Mouse (Mus musculus): ENCODE results near the gene Iffo2. TPM values are rescaled to one million over a fixed set of nuclear protein-coding genes. Genes with fewer than 3 reads are reported as not detected.
"Not testable (repeated sequence)": the region's sequence is repeated elsewhere in the genome, so short reads cannot be mapped to it uniquely, and the experiment has no call there.

Gene Iffo2
- 4.0 and 4.3 TPM in 2 replicates for polyA plus RNA-seq (2015; fragmentation: Nextera tagmentation; extraction: Ambion mirVana)

- not testable (repeated sequence) for H3K9me3 ChIP-seq; H3K4me2 ChIP-seq; H3K4me1 ChIP-seq; H3K36me3 ChIP-seq; ATAC-seq (ENCODE audit: insufficient number of reproducible peaks, insufficient read depth, low FRiP score, low TSS enrichment, low read depth); H3K27me3 ChIP-seq; H3K9ac ChIP-seq; H3K4me3 ChIP-seq; H3K27ac ChIP-seq
- 80% methylated on average over 5 of the region's 5 CpGs for WGBS
These were observed at the start of gene Iffo2 for GRCm38 (mm10) chr4:139530248-139530647. Iffo2 (plus strand) TSS chr4:139530548.

GRCm38 (mm10) chr4:139481400-139481799, 48.9 kb upstream of the Iffo2 start:
- no peak overlapping the region for H3K4me3 ChIP-seq
- H3K9me3 ChIP-seq: no peaks in the 10 kb centered on the region
- ATAC-seq (ENCODE audit: insufficient number of reproducible peaks, insufficient read depth, low FRiP score, low TSS enrichment, low read depth): no peak
- no peak overlapping the region for H3K9ac ChIP-seq
- H3K4me1 ChIP-seq: no peaks in the 10 kb centered on the region
- H3K36me3 ChIP-seq: peaks cover 98% of the 10 kb centered on the region
- no peak overlapping the region for H3K27ac ChIP-seq
- no peaks in the 10 kb centered on the region for H3K27me3 ChIP-seq
- 85% methylated on average over 1 of the region's 1 CpGs for WGBS
- no peak overlapping the region for H3K4me2 ChIP-seq

- ATAC-seq (ENCODE audit: insufficient number of reproducible peaks, insufficient read depth, low FRiP score, low TSS enrichment, low read depth): no peak
- Histone ChIP-seq H3K36me3 (peaks cover 100% of the 10 kb centered on the region), H3K27ac (no peak overlapping the region)
These were observed 46.8 kb upstream of the Iffo2 start for GRCm38 (mm10) chr4:139483461-139484105.

GRCm38 (mm10) chr4:139484496-139484895, 45.9 kb upstream of the Iffo2 start:
- Histone ChIP-seq H3K4me1 (no peaks in the 10 kb centered on the region), H3K4me3 (no peak overlapping the region), H3K9me3 (no peaks in the 10 kb centered on the region), H3K27me3 (no peaks in the 10 kb centered on the region), H3K9ac (no peak overlapping the region), H3K27ac (no peak overlapping the region), H3K4me2 (no peak overlapping the region), H3K36me3 (peaks cover 100% of the 10 kb centered on the region)
- ATAC-seq (ENCODE audit: insufficient number of reproducible peaks, insufficient read depth, low FRiP score, low TSS enrichment, low read depth): no peak
- WGBS: 82% methylated on average over 7 of the region's 7 CpGs

More at GRCm38 (mm10) chr4:139483461-139484105, 46.8 kb upstream of the Iffo2 start:
- no peaks in the 10 kb centered on the region for H3K27me3 ChIP-seq
- no peak overlapping the region for H3K4me2 ChIP-seq
- no peak overlapping the region for H3K9ac ChIP-seq
- 86% methylated on average over 8 of the region's 8 CpGs for WGBS
- H3K4me3 ChIP-seq: no peak overlapping the region
- H3K4me1 ChIP-seq: no peaks in the 10 kb centered on the region
- H3K9me3 ChIP-seq: no peaks in the 10 kb centered on the region

GRCm38 (mm10) chr4:139487085-139487484, 43.3 kb upstream of the Iffo2 start:
- no peak overlapping the region for H3K9ac ChIP-seq
- H3K4me3 ChIP-seq: no peak overlapping the region
- no peaks in the 10 kb centered on the region for H3K4me1 ChIP-seq
- ATAC-seq (ENCODE audit: insufficient number of reproducible peaks, insufficient read depth, low FRiP score, low TSS enrichment, low read depth): no peak
- H3K27ac ChIP-seq: no peak overlapping the region; the same call in 1 of the 2 replicates
- peaks cover 93% of the 10 kb centered on the region for H3K36me3 ChIP-seq
- no peaks in the 10 kb centered on the region for H3K9me3 ChIP-seq
- 35% methylated on average over 10 of the region's 10 CpGs for WGBS
- H3K4me2 ChIP-seq: no peak overlapping the region
- H3K27me3 ChIP-seq: no peaks in the 10 kb centered on the region

- Histone ChIP-seq H3K36me3 (peaks cover 81% of the 10 kb centered on the region), H3K4me3 (no peak overlapping the region), H3K27ac (no peak overlapping the region), H3K9me3 (no peaks in the 10 kb centered on the region), H3K27me3 (no peaks in the 10 kb centered on the region), H3K9ac (no peak overlapping the region), H3K4me1 (no peaks in the 10 kb centered on the region), H3K4me2 (no peak overlapping the region)
- no peak for ATAC-seq (ENCODE audit: insufficient number of reproducible peaks, insufficient read depth, low FRiP score, low TSS enrichment, low read depth)
- 93% methylated on average over 5 of the region's 5 CpGs for WGBS
These were observed 42.0 kb upstream of the Iffo2 start for GRCm38 (mm10) chr4:139488325-139488724.

- Histone ChIP-seq H3K27ac (no peak overlapping the region), H3K4me3 (no peak overlapping the region), H3K4me1 (no peaks in the 10 kb centered on the region), H3K36me3 (peaks cover 65% of the 10 kb centered on the region), H3K9ac (no peak overlapping the region), H3K4me2 (no peak overlapping the region), H3K27me3 (no peaks in the 10 kb centered on the region), H3K9me3 (no peaks in the 10 kb centered on the region)
- ATAC-seq (ENCODE audit: insufficient number of reproducible peaks, insufficient read depth, low FRiP score, low TSS enrichment, low read depth): no peak
- 75% methylated on average over 1 of the region's 1 CpGs for WGBS
These were observed 40.4 kb upstream of the Iffo2 start for GRCm38 (mm10) chr4:139489946-139490345.

- Histone ChIP-seq H3K27me3 (no peaks in the 10 kb centered on the region), H3K9ac (no peak overlapping the region), H3K9me3 (no peaks in the 10 kb centered on the region), H3K4me3 (no peak overlapping the region), H3K36me3 (peaks cover 59% of the 10 kb centered on the region), H3K27ac (no peak overlapping the region), H3K4me1 (no peaks in the 10 kb centered on the region), H3K4me2 (no peak overlapping the region)
- WGBS: 84% methylated on average over 11 of the region's 11 CpGs
- no peak for ATAC-seq (ENCODE audit: insufficient number of reproducible peaks, insufficient read depth, low FRiP score, low TSS enrichment, low read depth)
These were observed 39.8 kb upstream of the Iffo2 start for GRCm38 (mm10) chr4:139490413-139491055.

- Histone ChIP-seq H3K4me3 (no peak overlapping the region), H3K4me1 (no peaks in the 10 kb centered on the region), H3K36me3 (peaks cover 47% of the 10 kb centered on the region), H3K9me3 (no peaks in the 10 kb centered on the region), H3K4me2 (no peak overlapping the region), H3K27ac (no peak overlapping the region), H3K27me3 (no peaks in the 10 kb centered on the region), H3K9ac (no peak overlapping the region)
- WGBS: 93% methylated on average over 5 of the region's 5 CpGs
- 0 out of 2 replicates have a peak, but pooled peaks have one; percentile 18 for ATAC-seq (ENCODE audit: insufficient number of reproducible peaks, insufficient read depth, low FRiP score, low TSS enrichment, low read depth)
These were observed 38.7 kb upstream of the Iffo2 start for GRCm38 (mm10) chr4:139491541-139492170.

GRCm38 (mm10) chr4:139492258-139492833, 38.0 kb upstream of the Iffo2 start:
- no peak overlapping the region for H3K4me2 ChIP-seq
- H3K27ac ChIP-seq: no peak overlapping the region
- H3K4me3 ChIP-seq: no peak overlapping the region
- H3K36me3 ChIP-seq: peaks cover 41% of the 10 kb centered on the region
- H3K4me1 ChIP-seq: no peaks in the 10 kb centered on the region
- ATAC-seq (ENCODE audit: insufficient number of reproducible peaks, insufficient read depth, low FRiP score, low TSS enrichment, low read depth): no peak
- no peaks in the 10 kb centered on the region for H3K27me3 ChIP-seq
- H3K9ac ChIP-seq: no peak overlapping the region
- 41% methylated on average over 3 of the region's 3 CpGs for WGBS
- no peaks in the 10 kb centered on the region for H3K9me3 ChIP-seq

GRCm38 (mm10) chr4:139493227-139494025, 36.9 kb upstream of the Iffo2 start:
- no peak overlapping the region for H3K27ac ChIP-seq
- no peak for ATAC-seq (ENCODE audit: insufficient number of reproducible peaks, insufficient read depth, low FRiP score, low TSS enrichment, low read depth)
- peaks cover 30% of the 10 kb centered on the region for H3K36me3 ChIP-seq
- H3K9ac ChIP-seq: no peak overlapping the region
- WGBS: 67% methylated on average over 9 of the region's 9 CpGs
- no peaks in the 10 kb centered on the region for H3K27me3 ChIP-seq
- no peaks in the 10 kb centered on the region for H3K9me3 ChIP-seq
- H3K4me1 ChIP-seq: no peaks in the 10 kb centered on the region
- H3K4me2 ChIP-seq: no peak overlapping the region
- H3K4me3 ChIP-seq: no peak overlapping the region

Measured in embryonic facial prominence, embryonic 13.5 days (tissue).